Mouse (Mus musculus): ENCODE results near the gene L3mbtl3. TPM values are rescaled to one million over a fixed set of nuclear protein-coding genes. Genes with fewer than 3 reads are reported as not detected.

L3mbtl3 gene
- total and polyA plus RNA-seq, 3 experiments = 1.9 to 8.6 (median 7.3) TPM

DNA sequence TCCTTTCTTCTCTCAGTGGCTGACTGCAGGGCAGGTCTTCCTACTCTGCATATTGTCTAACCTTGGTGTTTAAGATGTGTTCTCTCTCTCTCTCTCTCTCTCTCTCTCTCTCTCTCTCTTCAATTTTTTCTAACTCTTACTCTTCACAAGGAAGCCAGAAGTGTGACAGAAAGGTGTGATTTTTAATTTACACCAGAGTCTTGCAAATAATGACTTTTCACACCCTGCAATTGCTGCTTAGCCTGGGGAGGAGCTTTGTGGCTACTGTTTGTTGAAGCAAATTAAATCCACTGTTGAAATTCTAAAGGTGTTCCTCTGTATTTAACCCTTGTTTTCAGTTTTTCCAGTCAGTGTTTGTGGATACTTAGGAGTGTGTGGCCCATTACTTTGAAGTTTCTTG lies 147.6 kb downstream of the L3mbtl3 start:
- no peaks in the 10 kb centered on the region for H3K79me2 ChIP-seq (replicated peaks; ENCODE audit: control insufficient read depth, insufficient read depth, low read length)
- H3K4me1 ChIP-seq (ENCODE audit: control insufficient read depth, insufficient read depth, low read length) = no peaks in the 10 kb centered on the region
- no peaks in the 10 kb centered on the region for H3K27me3 ChIP-seq (ENCODE audit: control insufficient read depth, insufficient read depth, low read length)
- H3K4me3 ChIP-seq = no peak overlapping the region
- DNase-seq = no peak
- H3K27ac ChIP-seq = no peak overlapping the region
- no peaks in the 10 kb centered on the region for H3K36me3 ChIP-seq (ENCODE audit: control insufficient read depth, insufficient read depth, low read length)
- H3K9ac ChIP-seq (ENCODE audit: low read depth, low read length) = no peak overlapping the region
- TF ChIP-seq EP300 (IDR thresholded peaks at IDR 0.05; ENCODE audit: insufficient read depth, low read depth, low read length) (no peak), POLR2A (IDR thresholded peaks at IDR 0.05; ENCODE audit: insufficient read depth, low read depth, low read length) (no peak), CTCF (IDR thresholded peaks at IDR 0.05) (no peak)
- intact Hi-C loops (cut with DNase I) = no loop called here

DNA sequence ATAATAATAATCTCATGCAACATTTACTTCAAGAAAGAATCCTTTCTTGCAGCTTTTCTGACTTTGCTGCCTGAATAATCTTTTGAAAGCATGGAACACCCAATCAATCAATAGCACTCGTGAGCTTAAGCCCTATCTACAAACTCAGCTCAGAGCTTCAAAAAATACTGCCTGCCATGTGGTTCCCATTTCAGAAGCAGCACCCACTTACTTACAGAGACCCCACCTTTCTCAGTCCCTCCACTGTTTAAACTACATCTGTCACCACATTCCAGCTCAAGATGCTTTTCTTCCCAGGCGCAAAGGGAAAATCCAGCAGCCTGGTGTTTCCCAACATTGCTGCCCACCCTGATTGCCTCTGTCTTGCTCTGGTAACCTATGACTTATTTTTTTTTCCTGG lies 149.0 kb downstream of the L3mbtl3 start:
- H3K36me3 ChIP-seq (ENCODE audit: control insufficient read depth, insufficient read depth, low read length) = no peaks in the 10 kb centered on the region
- TF ChIP-seq EP300 (IDR thresholded peaks at IDR 0.05; ENCODE audit: insufficient read depth, low read depth, low read length) (no peak), POLR2A (IDR thresholded peaks at IDR 0.05; ENCODE audit: insufficient read depth, low read depth, low read length) (no peak), CTCF (IDR thresholded peaks at IDR 0.05) (no peak)
- H3K9ac ChIP-seq (ENCODE audit: low read depth, low read length) = no peak overlapping the region
- no peaks in the 10 kb centered on the region for H3K4me1 ChIP-seq (ENCODE audit: control insufficient read depth, insufficient read depth, low read length)
- DNase-seq = no peak
- intact Hi-C loops (cut with DNase I) = no loop called here
- H3K79me2 ChIP-seq (replicated peaks; ENCODE audit: control insufficient read depth, insufficient read depth, low read length) = no peaks in the 10 kb centered on the region
- no peak overlapping the region for H3K4me3 ChIP-seq
- 59% methylated on average over 2 of the region's 2 CpGs for WGBS
- H3K27me3 ChIP-seq (ENCODE audit: control insufficient read depth, insufficient read depth, low read length) = no peaks in the 10 kb centered on the region
- no peak overlapping the region for H3K27ac ChIP-seq

DNA sequence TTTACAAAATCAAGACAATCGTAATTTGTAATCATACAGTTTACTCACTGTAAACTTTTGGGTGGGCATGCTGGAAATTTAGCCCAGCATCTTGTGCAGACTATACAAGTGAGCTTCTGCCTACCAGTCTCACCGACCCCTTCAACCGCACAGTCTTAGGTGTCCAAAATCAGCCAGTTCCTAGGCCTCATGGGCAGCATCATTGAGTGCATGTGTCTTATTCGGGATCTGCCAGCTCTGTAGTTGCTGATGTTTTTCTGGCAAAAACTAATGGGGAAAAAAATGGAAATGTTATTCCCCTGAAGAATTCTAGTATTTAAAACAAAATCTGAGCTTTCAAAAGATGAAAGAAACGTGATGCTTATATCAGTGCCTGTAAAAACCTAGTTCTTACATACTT lies 149.5 kb downstream of the L3mbtl3 start:
- no peaks in the 10 kb centered on the region for H3K4me1 ChIP-seq (ENCODE audit: control insufficient read depth, insufficient read depth, low read length)
- intact Hi-C loops (cut with DNase I) = no loop called here
- H3K36me3 ChIP-seq (ENCODE audit: control insufficient read depth, insufficient read depth, low read length) = no peaks in the 10 kb centered on the region
- no peak overlapping the region for H3K9ac ChIP-seq (ENCODE audit: low read depth, low read length)
- TF ChIP-seq CTCF (IDR thresholded peaks at IDR 0.05) (no peak), EP300 (IDR thresholded peaks at IDR 0.05; ENCODE audit: insufficient read depth, low read depth, low read length) (no peak), POLR2A (IDR thresholded peaks at IDR 0.05; ENCODE audit: insufficient read depth, low read depth, low read length) (no peak)
- no peaks in the 10 kb centered on the region for H3K27me3 ChIP-seq (ENCODE audit: control insufficient read depth, insufficient read depth, low read length)
- no peaks in the 10 kb centered on the region for H3K79me2 ChIP-seq (replicated peaks; ENCODE audit: control insufficient read depth, insufficient read depth, low read length)
- 85% methylated on average over 5 of the region's 5 CpGs for WGBS
- no peak for DNase-seq
- H3K27ac ChIP-seq = no peak overlapping the region
- H3K4me3 ChIP-seq = no peak overlapping the region

Small RNA genes lying within 50 kb of the gene (microRNA-seq; reads per million reads assigned to microRNA genes)
- 0 reads per million in 2 experiments for gene Gm27754

Other genes starting within 250 kb of the L3mbtl3 start
- not detected for gene Samd3, start 146.3 kb downstream of the L3mbtl3 start, total RNA-seq (2021)
- 0.31 TPM in 1 of 2 replicates, not detected in the other for gene Samd3, start 146.3 kb downstream of the L3mbtl3 start, polyA plus RNA-seq (2012; rRNA removed)

Data from heart, adult 2 months (tissue).